Mouse (Mus musculus): ENCODE results near the gene Enthd1.

- TF ChIP-seq POLR2A (IDR thresholded peaks at IDR 0.05; ENCODE audit: insufficient read length, low read depth) = no peak
- no peak for TF ChIP-seq POLR2AphosphoS2 (IDR thresholded peaks at IDR 0.05; ENCODE audit: insufficient read length, low read depth)
- TF ChIP-seq MAX (IDR thresholded peaks at IDR 0.05; ENCODE audit: low read depth) = no peak
- TF ChIP-seq MYOD1 (IDR thresholded peaks at IDR 0.05; ENCODE audit: control insufficient read depth in 1 of 3, insufficient read length in 2 of 3, low read depth in 2 of 3) = no peak
- no peak for TF ChIP-seq USF1 (IDR thresholded peaks at IDR 0.05; ENCODE audit: low read depth)
- TF ChIP-seq MYOG (IDR thresholded peaks at IDR 0.05; ENCODE audit: control insufficient read depth in 1 of 3, insufficient read depth in 1 of 3, insufficient read length in 2 of 3, low read depth in 2 of 3) = no peak
- TF ChIP-seq REST (IDR thresholded peaks at IDR 0.05; ENCODE audit: insufficient read depth, insufficient read length) = no peak
- no peak for TF ChIP-seq CEBPB (IDR thresholded peaks at IDR 0.05; ENCODE audit: insufficient read depth, poor library complexity, severe bottlenecking)
- no peak for TF ChIP-seq E2F4 (IDR thresholded peaks at IDR 0.05; ENCODE audit: insufficient read depth)
- TF ChIP-seq SRF (IDR thresholded peaks at IDR 0.05; ENCODE audit: control insufficient read depth, insufficient read length, low read depth) = no peak
Observed at GRCm38 (mm10) chr15:80607970-80608369, 43.0 kb upstream of the Enthd1 start.
